ENCODE assay signal across 8 mouse cellular contexts in the genomic region with DNA sequence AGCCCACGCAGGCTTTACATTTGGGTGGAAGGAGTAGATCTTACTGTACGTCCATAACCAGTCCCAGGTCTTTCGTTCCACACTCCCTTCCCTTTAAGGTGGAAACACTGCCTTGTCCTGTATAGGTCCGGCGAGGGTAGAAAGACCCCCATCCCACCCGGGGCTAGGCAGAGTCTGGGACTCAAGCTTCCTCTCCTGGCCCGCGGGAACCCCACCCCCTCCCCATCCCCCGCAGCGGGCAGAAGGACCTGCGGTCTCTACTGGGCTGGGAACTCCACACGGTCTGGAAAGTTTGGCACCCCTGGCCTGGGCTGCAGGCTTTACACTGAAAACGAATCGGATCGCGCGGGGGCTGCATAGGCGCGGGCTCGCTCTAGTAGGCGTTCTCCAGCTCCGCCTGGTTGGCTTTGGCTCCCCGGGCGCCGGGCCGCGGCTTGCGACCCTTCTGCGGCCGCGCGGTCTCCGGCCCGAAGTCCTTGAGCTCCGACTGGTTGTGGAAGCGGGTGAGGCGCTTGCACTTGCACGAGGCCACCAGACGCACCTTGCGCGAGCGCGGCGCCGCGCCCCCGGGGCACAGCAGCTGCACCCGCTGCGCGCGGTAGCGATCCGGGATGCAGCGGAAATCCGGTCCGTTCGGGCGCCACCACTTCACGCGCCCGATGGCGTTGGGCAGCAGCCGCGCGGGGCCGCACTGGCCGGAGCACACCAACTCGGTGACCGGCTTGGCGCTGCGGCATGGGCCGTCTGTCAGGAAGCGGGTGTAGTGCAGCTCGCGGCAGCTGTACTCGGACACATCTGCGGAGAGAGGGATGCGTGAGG. TPM values are rescaled to one million over a fixed set of nuclear protein-coding genes. Genes with fewer than 3 reads are reported as not detected.
DNase-seq lines count a peak whose midpoint lies in the region; ATAC-seq and TF ChIP-seq lines count a peak whose summit lies in the region.

No protein-coding gene starts in this region.

- H3K4me2 ChIP-seq in heart, embryonic 11.5 days: peak overlapping the region; percentile 95
- peak overlapping the region; percentile 96 for H3K4me2 ChIP-seq in limb, embryonic 14.5 days (replicated peaks; ENCODE audit: low read depth, low read length, severe bottlenecking)
- H3K4me2 ChIP-seq in neural tube, embryonic 14.5 days (ENCODE audit: low read depth, low read length): peak overlapping the region; percentile 87

- H3K9ac ChIP-seq in heart, embryonic 11.5 days (ENCODE audit: low read depth, low read length): peak overlapping the region; percentile 70
- H3K9ac ChIP-seq in limb, embryonic 14.5 days (ENCODE audit: low read depth, low read length, severe bottlenecking): peak overlapping the region; percentile 55
- peak overlapping the region; percentile 52 for H3K9ac ChIP-seq in neural tube, embryonic 14.5 days (replicated peaks; ENCODE audit: low read depth, low read length)

- under 1% methylated on average over 77 of the region's 78 CpGs for WGBS in heart, embryonic 11.5 days (ENCODE audit: insufficient replicate concordance)
- under 1% methylated on average over 76 of the region's 78 CpGs for WGBS in limb, embryonic 14.5 days
- WGBS in neural tube, embryonic 14.5 days: under 1% methylated on average over 78 of the region's 78 CpGs

- no peak for TF ChIP-seq POLR2A in brain, embryonic 14.5 days (IDR thresholded peaks at IDR 0.05; ENCODE audit: borderline replicate concordance, extremely low read depth, insufficient read depth, insufficient read length, poor library complexity, severe bottlenecking)
- no peak for TF ChIP-seq POLR2A in limb, embryonic 14.5 days (IDR thresholded peaks at IDR 0.05; ENCODE audit: borderline replicate concordance, extremely low read depth, insufficient read depth, insufficient read length)

- DNase-seq in left cerebral cortex, postnatal 4 days: peak; percentile 39
- no peak for DNase-seq in left cerebral cortex, postnatal 36 days (ENCODE audit: low spot score in 2 of 2)
- peak; percentile 54 for DNase-seq in brain, embryonic 14.5 days (ENCODE audit: low read depth)
- no peak for DNase-seq in limb, embryonic 14.5 days (ENCODE audit: low spot score)
- no peak for DNase-seq in frontal cortex, postnatal 36 days (ENCODE audit: low spot score in 2 of 2)
- DNase-seq in left cerebral cortex, adult 8-10 months (ENCODE audit: low spot score in 2 of 2): no peak

- no peaks in the 10 kb centered on the region for H3K9me3 ChIP-seq in heart, embryonic 11.5 days (replicated peaks; ENCODE audit: control insufficient read depth, low read length)
- H3K9me3 ChIP-seq in limb, embryonic 14.5 days (ENCODE audit: control insufficient read depth, low read length): no peaks in the 10 kb centered on the region
- H3K9me3 ChIP-seq in neural tube, embryonic 14.5 days (ENCODE audit: control insufficient read depth, low read length): no peaks in the 10 kb centered on the region

- peaks cover 18% of the 10 kb centered on the region for H3K4me1 ChIP-seq in heart, embryonic 11.5 days (ENCODE audit: control insufficient read depth, insufficient read depth, low read length)
- peaks cover 11% of the 10 kb centered on the region for H3K4me1 ChIP-seq in limb, embryonic 14.5 days (ENCODE audit: control insufficient read depth, insufficient read depth, low read length)
- peaks cover 3% of the 10 kb centered on the region; the same call in 1 of the 2 replicates for H3K4me1 ChIP-seq in neural tube, embryonic 14.5 days (ENCODE audit: control insufficient read depth, insufficient read depth, low read length)

- 0 out of 2 replicates have a peak overlapping the region, but pooled peaks have one; percentile 25 for H3K27ac ChIP-seq in heart, embryonic 11.5 days (ENCODE audit: low read depth, low read length)
- H3K27ac ChIP-seq in limb, embryonic 14.5 days (replicated peaks; ENCODE audit: low read depth, low read length): no peak overlapping the region
- no peak overlapping the region for H3K27ac ChIP-seq in neural tube, embryonic 14.5 days (ENCODE audit: low read depth, low read length)

- H3K27me3 ChIP-seq in heart, embryonic 11.5 days (ENCODE audit: control insufficient read depth, insufficient read depth, low read length): peaks cover 62% of the 10 kb centered on the region
- H3K27me3 ChIP-seq in limb, embryonic 14.5 days (ENCODE audit: control insufficient read depth, insufficient read depth, low read length): peaks cover 55% of the 10 kb centered on the region
- H3K27me3 ChIP-seq in neural tube, embryonic 14.5 days (ENCODE audit: control insufficient read depth, insufficient read depth, low read length): peaks cover 24% of the 10 kb centered on the region

- intact Hi-C loops in left cerebral cortex, postnatal 4 days (cut with DNase I): no loop called here
- intact Hi-C loops in left cerebral cortex, postnatal 36 days (cut with DNase I): no loop called here

- TF ChIP-seq CTCF in brain, embryonic 14.5 days (IDR thresholded peaks at IDR 0.05; ENCODE audit: borderline replicate concordance, extremely low read depth, insufficient read depth, insufficient read length): no peak

- peak overlapping the region; percentile 53 for H3K4me3 ChIP-seq in heart, embryonic 11.5 days (ENCODE audit: low read depth, low read length)
- peak overlapping the region; percentile 55 for H3K4me3 ChIP-seq in limb, embryonic 14.5 days (replicated peaks; ENCODE audit: low read length)
- H3K4me3 ChIP-seq in neural tube, embryonic 14.5 days (ENCODE audit: low read depth, low read length): peak overlapping the region; percentile 46

- no peaks in the 10 kb centered on the region for H3K36me3 ChIP-seq in heart, embryonic 11.5 days (ENCODE audit: control insufficient read depth, insufficient read depth, low read length)
- H3K36me3 ChIP-seq in limb, embryonic 14.5 days (ENCODE audit: control insufficient read depth, insufficient read depth, low read length): no peaks in the 10 kb centered on the region
- H3K36me3 ChIP-seq in neural tube, embryonic 14.5 days (ENCODE audit: control insufficient read depth, insufficient read depth, low read length): no peaks in the 10 kb centered on the region

- ATAC-seq in heart, embryonic 11.5 days (replicated peaks; ENCODE audit: insufficient number of reproducible peaks, low FRiP score, low TSS enrichment): no peak
- peak; percentile 33; the same call in 1 of the 2 replicates for ATAC-seq in limb, embryonic 14.5 days (ENCODE audit: low FRiP score, low read depth)
- peak; percentile 50; the same call in 1 of the 2 replicates for ATAC-seq in neural tube, embryonic 14.5 days (ENCODE audit: low read depth)

RNA-seq across cellular contexts. Expression of a gene that starts 3.1 kb away (rescaled TPM):
- total RNA-seq in left cerebral cortex, postnatal 4 days (2021): not detected
- under 1 TPM in 1 of 2 experiments, not detected in 1; 0.15 TPM for total RNA-seq in left cerebral cortex, postnatal 36 days (2021)
- 0.22 and 0.23 TPM in 2 replicates for polyA plus RNA-seq in brain, embryonic 14.5 days (2012; rRNA removed)
- polyA plus RNA-seq in heart, embryonic 11.5 days (2014; fragmentation: Nextera tagmentation; extraction: Ambion mirVana): 0.10 and 0.43 TPM in 2 replicates
- 0.82 and 0.88 TPM in 2 replicates for polyA plus RNA-seq in limb, embryonic 14.5 days (2012; rRNA removed)
- not detected in 2 replicates for polyA plus RNA-seq in limb, embryonic 14.5 days (2014; fragmentation: Nextera tagmentation; extraction: Ambion mirVana)
- not detected in 2 replicates for polyA plus RNA-seq in neural tube, embryonic 14.5 days (2014; fragmentation: Nextera tagmentation; extraction: Ambion mirVana)
- under 1 TPM in 1 of 4 experiments, not detected in 3; 0.19 TPM for total RNA-seq in left cerebral cortex, adult 8-10 months (2022)

RNA-seq across cellular contexts. Expression of a gene that starts 20.4 kb away (rescaled TPM):
- not detected for total RNA-seq in left cerebral cortex, postnatal 4 days (2021)
- not detected for total RNA-seq in left cerebral cortex, postnatal 36 days (2021)
- not detected in 2 replicates for polyA plus RNA-seq in brain, embryonic 14.5 days (2012; rRNA removed)
- not detected in 2 replicates for polyA plus RNA-seq in heart, embryonic 11.5 days (2014; fragmentation: Nextera tagmentation; extraction: Ambion mirVana)
- not detected in 2 replicates for polyA plus RNA-seq in limb, embryonic 14.5 days (2012; rRNA removed)
- polyA plus RNA-seq in limb, embryonic 14.5 days (2014; fragmentation: Nextera tagmentation; extraction: Ambion mirVana): not detected in 2 replicates
- polyA plus RNA-seq in neural tube, embryonic 14.5 days (2014; fragmentation: Nextera tagmentation; extraction: Ambion mirVana): not detected in 2 replicates
- total RNA-seq in left cerebral cortex, adult 8-10 months (2022): not detected

RNA-seq across cellular contexts. Expression of a gene that starts 23.1 kb away (rescaled TPM):
- total RNA-seq in left cerebral cortex, postnatal 4 days (2021): 10 to 100 TPM; 53.2 to 56.5 TPM
- 100 to 1,000 TPM; 201 to 252 TPM for total RNA-seq in left cerebral cortex, postnatal 36 days (2021)
- 9.7 and 15.4 TPM in 2 replicates for polyA plus RNA-seq in brain, embryonic 14.5 days (2012; rRNA removed)
- polyA plus RNA-seq in heart, embryonic 11.5 days (2014; fragmentation: Nextera tagmentation; extraction: Ambion mirVana): 49.2 and 49.4 TPM in 2 replicates
- polyA plus RNA-seq in limb, embryonic 14.5 days (2012; rRNA removed): 20.1 and 21.1 TPM in 2 replicates
- 23.4 and 23.6 TPM in 2 replicates for polyA plus RNA-seq in limb, embryonic 14.5 days (2014; fragmentation: Nextera tagmentation; extraction: Ambion mirVana)
- 24.4 and 25.0 TPM in 2 replicates for polyA plus RNA-seq in neural tube, embryonic 14.5 days (2014; fragmentation: Nextera tagmentation; extraction: Ambion mirVana)
- total RNA-seq in left cerebral cortex, adult 8-10 months (2022): 100 to 1,000 TPM; 194 to 239 (median 216) TPM

Comparison
In these comparisons a context has a peak if more than half of its experiments do, and no peak if none do; other contexts are left out.
1. DNase-seq: peak in left cerebral cortex, postnatal 4 days (single experiment) and brain, embryonic 14.5 days (single experiment); none in left cerebral cortex, postnatal 36 days (0 of 2), limb, embryonic 14.5 days (single experiment), frontal cortex, postnatal 36 days (0 of 2) and left cerebral cortex, adult 8-10 months (0 of 2).
2. Peak in every context shown above with its lines, with median percentiles within 50 percentile points of each other: H3K4me2 ChIP-seq, H3K4me3 ChIP-seq and H3K9ac ChIP-seq.